Mouse (Mus musculus) embryonic fibroblast, embryonic 13.5 days (primary cell): ENCODE data around the gene Spen. TPM values are rescaled to one million over a fixed set of nuclear protein-coding genes. Genes with fewer than 3 reads are reported as not detected.

Source experiments
- H3K27ac ChIP-seq: 2 replicates; pipeline ENCODE4 v1.5.1; 2012; ENCODE audit warnings: low read length, control low read depth, inconsistent platforms; ENCODE audit not compliant: insufficient read depth
- H3K4me1 ChIP-seq: 2 replicates; pipeline ENCODE4 v1.6.1; 2011; ENCODE audit warnings: low read length; ENCODE audit not compliant: control insufficient read depth, insufficient read depth
- H3K4me3 ChIP-seq: 2 replicates; pipeline ENCODE4 v1.5.1; 2011; ENCODE audit warnings: mild to moderate bottlenecking, control low read depth, low read length; ENCODE audit not compliant: insufficient read depth
- CTCF ChIP-seq: IDR thresholded peaks from 2 replicates; pipeline ENCODE4 v1.5.1; 2011; ENCODE audit warnings: mild to moderate bottlenecking, control low read depth, low read length, moderate library complexity, borderline replicate concordance; ENCODE audit not compliant: insufficient read depth
- POLR2A ChIP-seq: IDR thresholded peaks from 2 replicates; pipeline ENCODE4 v1.6.1; 2011; ENCODE audit warnings: low read depth, mild to moderate bottlenecking, control low read depth, low read length, moderate library complexity
- polyA plus RNA-seq: library from polyadenylated mRNA; stranded (reverse); fragments of >200 nt; gene quantifications from 2 replicates; pipeline ENCODE4 v1.2.4, GENCODE M21; 2011; ENCODE audit warnings: low read depth; ENCODE audit not compliant: missing spikeins, insufficient read length

Spen gene
- polyA plus RNA-seq, 1 experiment: 21.2 TPM

DNA sequence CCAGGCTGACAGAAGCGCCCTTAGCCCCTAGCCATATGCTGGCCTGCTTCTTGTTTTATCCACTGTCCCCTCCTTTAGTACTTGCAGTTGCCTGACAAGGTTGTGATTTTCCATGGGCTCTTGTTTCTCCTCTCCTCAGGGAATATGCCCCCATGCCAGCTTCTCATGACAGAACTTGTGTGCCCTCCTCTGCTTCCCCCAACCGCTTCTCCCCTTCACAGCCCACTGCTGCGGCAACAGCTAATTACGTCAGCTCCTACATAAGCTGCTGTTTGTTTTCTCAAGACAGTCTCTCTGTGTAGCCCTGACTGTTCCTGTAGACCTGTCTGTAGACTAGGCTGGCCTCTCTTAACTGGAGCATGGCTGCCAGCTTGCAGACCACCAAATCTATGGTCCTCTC lies 82.9 kb downstream of the Spen start:
- TF ChIP-seq POLR2A: no peak
- H3K27ac ChIP-seq: peak overlapping the region; percentile 86; the same call in 1 of the 2 replicates

DNA sequence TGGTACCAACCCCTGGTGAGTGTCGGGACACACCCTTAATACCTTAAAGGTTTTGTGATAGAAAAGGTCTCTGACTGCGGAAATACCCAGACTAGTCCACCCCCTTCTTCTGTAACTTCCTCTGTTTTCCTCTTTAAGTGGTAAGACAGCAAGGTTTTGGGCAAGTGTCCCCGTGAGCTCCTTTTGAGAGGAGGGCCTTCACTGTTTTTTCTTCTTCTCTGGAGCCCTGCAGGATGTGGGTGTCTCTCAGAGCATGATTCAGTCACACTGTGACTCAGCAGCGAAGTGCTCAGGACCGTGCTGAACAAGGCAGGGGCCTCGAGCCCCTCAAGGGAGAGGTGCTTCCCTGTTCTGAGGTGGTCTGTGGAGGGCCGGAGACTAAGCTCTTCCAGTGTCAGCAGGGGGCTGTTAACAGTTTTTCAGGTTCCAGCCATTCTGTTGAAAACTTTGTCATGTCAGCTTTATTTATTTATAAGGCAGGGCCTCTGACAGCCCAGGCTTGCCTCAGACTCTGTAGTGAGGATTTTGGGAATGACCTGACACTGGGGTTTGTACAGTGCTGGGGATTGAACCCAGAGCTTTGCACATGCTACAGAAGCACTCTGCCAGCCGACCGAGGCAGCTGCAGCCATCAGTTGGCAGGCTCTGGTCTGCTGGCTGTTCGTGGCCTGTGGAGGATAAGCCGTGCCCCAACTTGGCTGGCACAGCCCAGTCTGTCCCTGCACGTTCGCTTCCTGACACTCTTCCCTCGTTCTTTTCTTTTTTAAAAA lies 83.6 kb downstream of the Spen start:
- no peak for TF ChIP-seq POLR2A
- TF ChIP-seq CTCF: no peak
- Histone ChIP-seq H3K4me3 (no peak overlapping the region), H3K27ac (peak overlapping the region; percentile 86), H3K4me1 (peaks cover 10% of the 10 kb centered on the region)

More for the DNA sequence above, 82.9 kb downstream of the Spen start:
- peaks cover 10% of the 10 kb centered on the region for H3K4me1 ChIP-seq
- no peak overlapping the region for H3K4me3 ChIP-seq

- TF ChIP-seq POLR2A (no peak), CTCF (no peak)
- Histone ChIP-seq H3K4me1 (peaks cover 10% of the 10 kb centered on the region), H3K4me3 (no peak overlapping the region), H3K27ac (no peak overlapping the region)
Measured at GRCm38 (mm10) chr4:141451916-141452450, 86.4 kb downstream of the Spen start.

GRCm38 (mm10) chr4:141451251-141451650 lies 87.1 kb downstream of the Spen start:
- peaks cover 10% of the 10 kb centered on the region for H3K4me1 ChIP-seq
- no peak overlapping the region for H3K4me3 ChIP-seq
- H3K27ac ChIP-seq: no peak overlapping the region
- TF ChIP-seq CTCF (no peak), POLR2A (no peak)

- H3K27ac ChIP-seq: no peak overlapping the region
- H3K4me1 ChIP-seq: no peaks in the 10 kb centered on the region
- no peak overlapping the region for H3K4me3 ChIP-seq
- no peak for TF ChIP-seq POLR2A
- TF ChIP-seq CTCF: no peak
Measured at GRCm38 (mm10) chr4:141446211-141446610, 92.2 kb downstream of the Spen start.

DNA sequence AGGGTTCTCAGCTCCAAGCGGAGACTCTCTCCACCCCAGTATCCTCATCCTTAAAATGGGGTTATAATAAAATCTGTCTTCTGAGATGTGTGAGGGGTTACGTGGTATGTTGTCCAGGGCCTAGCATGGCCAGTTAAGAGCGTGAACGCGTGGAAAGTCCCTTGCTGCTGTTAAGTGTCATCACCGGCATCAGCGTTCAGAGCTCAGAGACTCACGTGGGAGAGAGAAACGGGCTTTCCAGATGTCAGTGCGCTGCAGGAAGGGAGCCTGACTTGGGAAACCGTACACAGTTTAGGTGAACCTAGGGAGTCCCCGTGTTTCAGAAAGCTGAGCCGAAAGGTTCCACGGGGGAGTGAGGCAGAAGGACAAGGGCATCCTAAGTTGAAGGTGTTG lies 93.1 kb downstream of the Spen start:
- Histone ChIP-seq H3K4me1 (no peaks in the 10 kb centered on the region), H3K27ac (no peak overlapping the region), H3K4me3 (peak overlapping the region; percentile 76)
- TF ChIP-seq CTCF: no peak
- no peak for TF ChIP-seq POLR2A

GRCm38 (mm10) chr4:141444451-141445327 lies 93.7 kb downstream of the Spen start, which contains the start of gene Zbtb17:
Gene Zbtb17, plus strand, starts transcription at chr4:141444654.
- H3K4me3 ChIP-seq: peak within 1 kb of the TSS; percentile 76
- H3K27ac ChIP-seq: no peak within 1 kb of the TSS; the same call in 1 of the 2 replicates
- no peak for TF ChIP-seq CTCF
- peak; percentile 67 for TF ChIP-seq POLR2A
- no peaks in the 10 kb centered on the region for H3K4me1 ChIP-seq

DNA sequence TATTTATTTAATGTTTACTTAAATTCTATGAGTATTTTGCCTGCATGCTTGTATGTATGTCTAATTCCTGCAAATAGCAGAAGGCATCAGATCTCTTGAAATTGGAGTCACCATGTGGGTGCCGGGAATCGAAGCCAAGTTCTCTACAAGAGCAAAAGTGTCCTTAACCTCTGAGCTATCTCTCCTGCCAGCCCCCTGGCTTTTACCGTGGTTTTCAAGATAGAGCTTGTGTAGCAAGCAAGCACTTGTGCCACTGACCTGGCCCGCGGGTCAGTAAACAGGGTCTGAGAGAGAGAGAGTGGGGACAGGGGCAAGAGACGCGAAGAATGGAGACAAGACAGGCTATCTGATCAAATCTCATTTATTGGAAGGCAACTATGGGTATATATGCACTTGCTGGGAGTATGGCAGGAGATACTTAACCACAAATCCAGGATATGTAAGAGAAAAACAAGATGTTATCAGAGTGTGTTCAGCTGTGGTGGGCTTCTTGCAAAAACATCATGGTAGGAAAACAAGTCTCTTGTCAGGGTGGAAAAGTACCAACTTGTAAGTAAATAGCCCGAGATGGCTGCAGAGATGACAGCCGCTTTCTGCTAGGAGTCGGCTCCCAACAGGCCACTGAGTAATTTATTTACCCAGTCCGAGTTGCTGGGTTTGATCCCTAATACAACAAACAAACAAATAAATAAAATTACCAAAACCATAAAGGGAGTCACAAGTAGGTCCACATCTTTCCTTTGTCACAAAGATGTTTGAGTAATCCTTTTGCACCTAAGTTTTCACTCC lies 94.6 kb downstream of the Spen start:
- Histone ChIP-seq H3K27ac (no peak overlapping the region; the same call in 1 of the 2 replicates), H3K4me1 (no peaks in the 10 kb centered on the region), H3K4me3 (peak overlapping the region; percentile 66)
- TF ChIP-seq CTCF (no peak), POLR2A (no peak)

- H3K4me1 ChIP-seq: no peaks in the 10 kb centered on the region
- TF ChIP-seq CTCF (no peak), POLR2A (no peak)
- no peak overlapping the region for H3K4me3 ChIP-seq
- H3K27ac ChIP-seq: no peak overlapping the region
Measured at GRCm38 (mm10) chr4:141440877-141441276, 97.5 kb downstream of the Spen start.
